Mouse (Mus musculus) cerebellum, postnatal 10 days (tissue): ENCODE data around the gene Inca1.

ENCODE experiments used
- DNase-seq, 2 experiments: peaks; one replicate each; pipeline ENCODE4 v3.0.0; 2021; ENCODE audit warnings: mixed read lengths in 2 of 2

Inca1 gene

DNA sequence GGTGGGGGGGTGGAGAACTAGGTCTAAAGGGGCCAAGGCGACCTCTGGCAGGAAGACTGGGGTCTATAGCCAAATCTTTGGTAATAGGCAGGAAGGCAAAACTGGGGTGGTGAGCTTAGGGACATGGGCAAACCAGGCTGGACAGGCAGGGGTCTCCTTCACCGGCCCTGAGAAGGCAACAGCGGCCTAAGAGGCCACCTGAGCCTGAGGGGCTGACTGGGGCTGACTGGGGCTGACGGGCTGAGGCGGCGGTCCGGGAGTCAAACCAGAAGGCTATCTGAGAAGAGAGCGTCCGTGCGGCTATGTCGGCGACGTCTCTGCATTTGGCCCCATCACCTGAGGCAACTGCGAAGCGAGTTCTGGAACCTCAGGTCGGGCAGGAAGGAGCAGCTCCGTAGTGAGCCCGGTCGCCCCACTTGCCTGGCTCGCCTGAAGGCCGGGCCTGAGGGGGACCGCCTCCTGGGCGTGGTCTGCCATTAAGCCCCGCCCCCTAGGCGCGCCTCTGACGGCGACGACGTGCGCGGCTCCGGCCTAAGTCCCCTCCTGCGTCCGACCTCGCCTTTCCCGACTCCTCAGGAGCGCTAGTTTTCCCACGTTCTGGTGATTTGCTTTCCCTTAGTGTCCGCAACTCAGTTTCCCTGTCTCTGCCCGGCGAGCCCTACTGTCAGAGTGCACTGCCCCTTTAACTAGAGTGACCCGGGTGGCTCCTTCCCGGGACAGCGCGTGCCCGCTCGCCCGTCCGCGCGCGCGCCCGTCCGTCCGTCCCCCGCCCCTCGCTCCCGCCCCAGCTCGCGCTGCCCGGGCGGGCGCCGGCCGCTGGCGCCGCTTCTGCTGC, at the start of gene Inca1, which contains the start of gene Kif1c:
Inca1 (minus strand) TSS at position 434 of the 835 bp plus-strand sequence.
Kif1c (plus strand) TSS at position 827 of the 835 bp plus-strand sequence.
- peak; percentile 99 for DNase-seq

DNA sequence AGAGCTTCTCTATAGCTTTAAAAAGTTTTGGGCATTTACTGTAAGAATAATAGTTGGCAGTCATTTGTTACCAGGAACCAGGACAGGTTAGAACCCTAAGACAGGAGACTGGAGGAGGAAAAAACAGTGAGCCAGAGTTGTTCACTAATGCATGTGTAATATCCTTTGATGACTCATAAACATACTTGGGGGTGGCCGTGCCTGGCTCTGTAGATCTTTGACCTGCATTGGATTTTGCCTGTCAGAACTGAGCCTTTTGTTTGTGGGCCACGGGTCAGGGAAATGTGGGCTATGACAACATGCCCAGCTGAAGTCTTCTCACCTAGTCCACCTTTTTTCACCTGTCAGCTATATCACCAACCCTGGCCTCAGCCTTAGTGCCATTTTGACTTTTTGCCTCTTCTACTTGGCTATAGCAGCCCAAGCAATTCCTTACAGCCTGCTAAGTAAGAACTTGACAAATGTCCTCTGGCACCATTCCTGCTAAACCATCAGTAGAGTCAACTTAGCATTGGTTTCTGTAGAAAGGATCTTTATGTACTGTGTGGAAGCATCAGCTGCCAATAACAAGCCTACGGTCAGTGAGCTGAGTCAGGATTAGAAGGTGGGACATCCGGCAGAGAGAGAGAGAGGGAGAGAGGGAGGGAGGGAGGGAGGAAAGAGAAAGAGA, 48.1 kb upstream of the Inca1 start:
- DNase-seq, result no peak

DNA sequence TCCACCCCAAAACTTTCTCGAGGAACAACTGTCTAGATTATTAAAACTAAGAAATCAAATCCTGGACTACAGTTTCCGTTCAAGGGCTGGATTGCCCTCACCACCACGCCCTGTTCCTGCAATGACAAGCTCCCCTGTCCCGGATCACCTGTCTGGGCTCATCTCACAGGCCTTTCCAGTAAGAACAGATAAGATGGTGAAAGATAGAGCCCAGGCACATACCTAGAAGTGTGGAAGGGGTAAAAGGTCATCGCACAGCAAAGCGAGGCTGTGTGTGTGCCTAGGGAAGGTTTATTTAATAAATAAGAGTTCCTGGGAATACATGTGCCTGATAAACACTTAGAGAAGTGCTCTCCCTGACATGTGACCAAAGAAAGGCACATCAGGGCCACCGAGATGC, 45.7 kb upstream of the Inca1 start:
- no peak for DNase-seq

GRCm38 (mm10) chr11:70742581-70743459, 42.9 kb upstream of the Inca1 start:
- DNase-seq, result peak; percentile 23 to 40

DNA sequence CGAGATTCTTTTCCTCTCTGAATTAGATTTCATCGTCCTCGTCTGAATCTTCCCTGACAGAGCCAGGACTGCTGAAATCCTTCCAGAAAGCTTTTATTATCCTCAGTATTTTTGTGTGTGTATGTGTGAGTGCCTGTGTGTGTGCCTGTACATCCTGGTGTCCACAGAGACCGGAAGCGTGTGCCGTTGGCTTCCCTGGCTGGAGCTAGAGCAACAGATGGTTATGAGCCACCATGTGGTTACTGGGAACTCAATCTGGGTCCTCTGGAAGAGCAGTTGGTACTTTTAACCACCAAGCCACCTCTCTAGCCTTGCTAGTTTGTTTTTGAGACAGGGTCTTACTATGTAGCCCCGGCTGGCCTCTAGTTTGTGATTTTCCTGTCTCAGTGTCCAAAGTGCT, 42.2 kb upstream of the Inca1 start:
- peak; percentile 30 to 41 for DNase-seq

DNA sequence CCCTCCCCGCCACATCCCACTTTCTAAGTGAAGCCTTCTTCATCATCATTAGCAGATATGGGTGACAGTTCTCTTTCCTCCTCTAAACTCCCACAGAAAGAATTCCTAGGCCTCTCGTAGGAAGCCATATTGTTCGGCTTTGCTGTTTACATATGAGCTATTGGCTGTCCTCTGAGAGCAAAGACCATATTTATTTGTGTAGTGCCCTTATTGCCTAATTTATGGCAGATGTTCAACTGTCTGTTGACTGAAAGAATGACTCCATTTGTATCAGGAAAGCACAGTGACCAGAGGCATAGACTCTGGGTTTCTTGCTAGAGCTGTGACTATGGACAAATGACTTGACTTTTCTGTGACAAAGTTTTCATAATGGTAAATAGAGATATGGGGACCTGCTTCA, 41.6 kb upstream of the Inca1 start:
- no peak for DNase-seq

- no peak for DNase-seq
Measured at GRCm38 (mm10) chr11:70737749-70738148, 37.8 kb upstream of the Inca1 start.

DNA sequence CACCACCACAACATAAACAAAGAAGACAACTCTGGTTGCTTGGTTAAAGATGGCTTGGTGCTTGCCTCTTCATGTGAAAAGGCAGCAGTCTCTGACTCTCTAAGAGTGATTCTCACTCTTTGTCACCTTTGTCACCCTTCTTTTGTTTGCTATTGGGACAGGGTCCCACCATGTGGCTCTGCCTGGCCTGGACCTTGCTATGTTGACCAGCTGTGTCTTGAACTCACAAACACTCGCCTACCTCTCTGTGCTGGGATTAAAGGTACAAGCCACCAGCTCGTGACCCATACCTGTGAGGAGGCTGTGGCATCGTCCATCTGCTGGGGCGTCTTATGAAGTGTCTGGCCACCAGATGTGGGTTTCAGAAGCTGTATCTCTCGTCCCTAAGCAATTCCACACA, 33.3 kb upstream of the Inca1 start:
- no peak for DNase-seq

DNA sequence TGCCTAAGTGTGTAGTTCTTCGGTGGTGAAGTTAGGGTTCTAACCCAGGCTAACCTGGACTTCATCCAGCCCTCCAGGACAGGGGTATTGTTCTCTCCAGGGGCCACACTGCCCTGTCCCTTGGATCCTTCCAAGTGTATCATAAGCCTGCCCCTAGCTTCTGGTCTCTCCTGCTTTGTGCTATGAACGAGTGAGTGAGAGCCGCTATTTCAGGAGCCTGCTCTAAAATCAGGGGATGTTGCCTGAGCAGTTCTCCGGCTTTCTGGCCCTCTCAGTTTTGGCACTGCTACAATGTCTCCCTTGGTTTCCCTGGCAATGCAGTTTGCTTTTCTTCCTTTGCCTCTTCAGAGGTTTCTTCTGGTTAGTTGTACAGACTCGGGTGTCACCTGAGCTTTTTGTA, 31.2 kb upstream of the Inca1 start:
- DNase-seq, result peak; percentile 52 to 66

- DNase-seq, result no peak
Measured at GRCm38 (mm10) chr11:70730427-70731038, 30.6 kb upstream of the Inca1 start.

DNA sequence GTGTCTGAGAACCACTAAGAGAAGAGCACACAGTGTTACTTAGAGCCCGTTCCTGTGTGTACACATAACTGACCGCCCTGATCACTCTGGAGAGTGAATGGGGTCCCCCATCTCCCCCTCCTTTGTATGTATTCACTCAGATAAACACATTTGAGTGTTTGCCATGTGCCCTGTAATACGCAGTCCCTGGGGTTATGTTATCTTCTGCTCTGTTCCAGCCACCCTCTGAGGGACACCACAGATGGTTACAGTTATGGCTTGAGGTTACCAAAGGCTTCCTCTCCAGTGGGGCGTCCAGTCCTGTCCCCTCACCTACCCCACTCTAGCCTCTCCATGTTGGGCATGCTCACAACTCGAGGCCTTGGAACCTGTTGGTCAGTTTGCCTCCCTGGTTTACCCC, 27.4 kb upstream of the Inca1 start:
- DNase-seq, result no peak

GRCm38 (mm10) chr11:70726585-70726984, 26.6 kb upstream of the Inca1 start:
- no peak for DNase-seq

DNA sequence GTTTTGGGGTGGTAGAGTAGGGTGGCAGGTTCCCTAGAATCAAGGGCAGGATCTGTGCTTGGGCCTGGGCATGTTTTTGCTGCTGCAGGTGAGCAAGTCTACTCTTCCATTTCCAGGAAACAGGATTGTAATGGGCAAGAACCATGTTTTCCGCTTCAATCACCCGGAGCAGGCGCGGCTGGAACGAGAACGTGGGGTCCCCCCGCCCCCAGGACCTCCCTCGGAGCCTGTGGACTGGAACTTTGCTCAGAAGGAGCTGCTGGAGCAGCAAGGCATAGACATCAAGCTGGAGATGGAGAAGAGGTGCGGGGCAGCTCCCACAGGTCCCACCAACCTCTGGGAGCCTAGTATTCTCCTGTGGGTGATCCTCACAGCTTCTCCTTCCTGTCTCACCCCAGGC, 24.8 kb upstream of the Inca1 start:
- no peak for DNase-seq

DNA sequence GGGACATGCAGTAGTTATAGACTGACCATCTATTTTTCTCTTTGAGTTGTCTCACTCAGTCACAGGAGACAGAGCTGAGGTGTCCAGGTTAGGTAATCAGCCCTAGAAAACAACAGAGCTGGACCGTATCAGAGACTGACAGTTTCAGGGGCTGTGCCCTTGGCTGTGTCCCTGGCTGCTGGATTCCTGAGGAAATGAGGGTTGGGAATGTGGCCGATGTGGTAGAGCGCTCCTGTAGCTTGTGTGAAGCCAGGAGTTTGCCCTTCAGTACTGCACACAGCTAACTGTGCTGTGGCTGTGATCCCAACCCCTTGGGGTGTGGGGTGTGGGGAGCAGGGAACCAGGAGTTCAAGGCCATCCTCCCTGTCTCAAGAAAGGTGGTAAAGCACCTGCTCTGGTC, 21.1 kb upstream of the Inca1 start:
- DNase-seq, result no peak

DNA sequence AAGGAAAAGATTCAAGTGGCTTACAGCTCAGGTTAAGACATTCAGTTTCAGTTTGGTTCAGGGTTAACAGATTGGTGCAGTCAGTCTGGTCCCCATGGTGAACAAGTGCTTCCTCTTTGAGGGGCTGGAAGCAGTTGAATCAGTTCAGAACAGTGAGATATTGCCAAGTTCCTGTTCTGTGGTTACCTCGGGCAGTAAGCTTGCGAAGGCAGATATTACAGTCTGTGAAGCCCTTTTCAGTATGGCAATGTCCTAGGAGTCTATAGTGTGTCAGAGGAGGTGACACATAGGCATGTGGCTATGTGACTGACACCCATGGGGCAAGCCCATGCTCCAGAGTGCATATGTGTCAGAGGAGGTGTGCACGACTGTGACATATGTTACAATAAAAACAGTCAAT, 20.6 kb upstream of the Inca1 start:
- DNase-seq, result no peak

- no peak for DNase-seq
Measured at GRCm38 (mm10) chr11:70718481-70718880, 18.5 kb upstream of the Inca1 start.

DNA sequence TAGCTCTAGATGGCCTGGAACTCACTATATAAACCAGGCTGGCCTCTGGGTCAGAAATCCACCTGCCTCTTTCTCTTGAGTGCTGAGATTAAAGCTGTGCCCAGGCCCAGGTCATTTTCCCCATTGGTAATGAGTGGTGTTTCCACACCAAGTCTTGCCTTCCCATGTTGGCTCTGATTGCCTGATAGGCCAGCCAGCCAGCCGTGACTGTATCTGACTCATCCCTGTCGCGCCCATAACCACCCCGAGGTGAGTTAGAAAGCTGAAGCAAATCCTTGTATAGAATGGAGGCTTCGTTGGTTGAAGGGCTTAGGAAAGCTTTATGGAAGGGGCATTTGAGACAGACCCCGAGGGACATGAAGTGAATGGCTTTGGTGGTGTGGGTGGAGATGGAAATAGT, 15.9 kb upstream of the Inca1 start:
- DNase-seq, result no peak

DNA sequence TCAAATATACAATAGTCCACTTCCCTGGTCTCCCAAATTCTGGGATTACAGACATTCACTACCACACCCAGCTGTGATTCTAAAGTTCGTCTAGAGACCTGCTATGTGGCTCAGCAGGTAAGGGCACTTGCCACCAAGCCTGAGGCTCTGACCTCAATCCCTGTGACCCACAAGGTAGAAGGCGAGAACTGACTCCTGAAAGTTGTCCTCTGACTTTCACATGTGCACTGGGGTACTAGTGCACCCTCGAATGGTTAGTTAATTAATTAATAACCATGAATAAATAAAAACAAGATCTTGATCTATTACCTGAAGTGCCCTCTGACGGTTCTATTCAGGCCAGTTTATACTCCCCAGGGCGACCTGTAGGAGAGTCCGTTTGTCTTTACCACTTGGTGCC, 13.3 kb upstream of the Inca1 start:
- no peak for DNase-seq

- DNase-seq, result no peak
Measured at GRCm38 (mm10) chr11:70711026-70711425, 11.1 kb upstream of the Inca1 start.

DNA sequence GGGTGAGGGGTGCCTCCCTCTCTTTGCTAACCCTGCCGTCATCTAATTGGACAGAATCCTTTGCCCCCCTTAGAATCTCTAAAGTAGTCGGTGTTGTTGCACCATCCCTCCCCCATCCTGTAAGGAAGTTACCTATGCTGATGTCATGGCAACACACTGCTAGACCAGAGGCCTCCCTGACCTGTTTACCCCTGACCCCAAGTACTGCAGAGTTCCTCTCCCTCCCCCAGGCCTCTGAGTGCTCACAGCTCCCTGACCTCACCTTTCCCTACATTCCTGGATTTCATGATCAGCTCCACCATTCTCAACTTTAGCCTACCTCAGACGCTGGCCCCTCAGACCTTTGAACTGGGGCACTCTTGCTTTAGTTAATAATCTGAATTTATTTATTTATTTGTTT, 6.2 kb upstream of the Inca1 start:
- DNase-seq, result no peak

DNA sequence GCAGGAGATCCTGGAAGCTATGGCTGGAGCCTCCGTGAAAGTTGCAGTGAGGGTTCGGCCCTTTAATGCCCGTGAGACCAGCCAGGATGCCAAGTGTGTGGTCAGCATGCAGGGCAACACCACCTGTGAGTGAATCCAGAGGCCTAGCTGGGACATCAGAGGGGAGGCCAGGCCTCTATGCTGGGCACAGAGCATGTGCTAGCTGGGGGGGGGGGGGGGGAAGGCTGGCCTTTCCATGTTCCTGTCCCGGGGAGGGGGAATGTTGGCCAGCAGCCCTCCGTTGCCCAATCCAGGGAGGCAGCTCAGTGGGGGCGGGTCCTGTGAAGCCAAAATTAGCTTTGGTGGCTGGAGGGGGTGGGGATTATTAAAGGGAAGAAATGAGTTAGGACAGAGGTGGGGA, 2.8 kb upstream of the Inca1 start:
- DNase-seq, result peak; percentile 23 to 47

- peak in 1 of 2 experiments; percentile 12 for DNase-seq
Measured at GRCm38 (mm10) chr11:70701984-70702733, 2.2 kb upstream of the Inca1 start.
